In the genomic region with DNA sequence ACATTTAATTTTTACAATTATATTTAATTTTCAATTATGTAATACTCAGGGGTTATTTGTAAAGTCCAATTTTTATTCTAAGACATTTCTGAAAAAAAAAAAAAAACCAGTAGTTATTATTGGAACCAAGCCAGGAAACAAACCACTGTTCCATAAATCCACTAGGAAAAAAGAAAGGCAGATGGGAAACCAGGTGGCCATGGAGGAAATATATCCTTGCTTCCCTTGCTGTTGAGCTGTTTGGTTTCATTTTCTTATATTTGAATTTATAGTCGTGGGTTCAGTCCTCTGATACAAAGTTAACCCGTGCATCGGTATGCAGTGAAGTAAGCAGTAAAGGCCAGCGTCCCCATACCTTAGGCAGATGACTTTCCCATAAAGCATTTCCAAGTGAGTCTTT, we compare ENCODE assay signal across 23 mouse cellular contexts.
DNase-seq lines count a peak whose midpoint lies in the region; ATAC-seq lines count a peak whose summit lies in the region.
"Had no signal": no experiment of that assay in that cellular context is flagged by ENCODE, and none has a peak within 500 bp of the region (broad histone marks: within the 10 kb centered on the region; RNA-seq: fewer than 3 reads in every experiment).

No protein-coding gene starts in this region.

- no peak overlapping the region for H3K4me2 ChIP-seq in forebrain, embryonic 16.5 days (ENCODE audit: low read length)
- no peak overlapping the region for H3K4me2 ChIP-seq in forebrain, embryonic 13.5 days
- H3K4me2 ChIP-seq: embryonic facial prominence, embryonic 12.5 days; heart, embryonic 13.5 days; hindbrain, embryonic 15.5 days; kidney, embryonic 15.5 days; midbrain, embryonic 12.5 days; neural tube, embryonic 13.5 days had no signal

- H3K27me3 ChIP-seq in forebrain, embryonic 16.5 days (replicated peaks; ENCODE audit: control insufficient read depth, insufficient read depth, low read length) = no peaks in the 10 kb centered on the region
- no peaks in the 10 kb centered on the region for H3K27me3 ChIP-seq in forebrain, embryonic 13.5 days
- H3K27me3 ChIP-seq: embryonic facial prominence, embryonic 12.5 days; heart, embryonic 13.5 days; hindbrain, embryonic 15.5 days; kidney, embryonic 15.5 days; midbrain, embryonic 12.5 days; neural tube, embryonic 13.5 days had no signal

- no peak overlapping the region for H3K4me3 ChIP-seq in forebrain, embryonic 16.5 days (replicated peaks; ENCODE audit: low read length)
- no peak overlapping the region for H3K4me3 ChIP-seq in forebrain, embryonic 13.5 days
- H3K4me3 ChIP-seq: embryonic facial prominence, embryonic 12.5 days; erythroblast, embryonic 14.5 days; heart, embryonic 13.5 days; hindbrain, embryonic 15.5 days; kidney, embryonic 15.5 days; midbrain, embryonic 12.5 days; neural tube, embryonic 13.5 days had no signal

- peaks cover 5% of the 10 kb centered on the region; the same call in 1 of the 2 replicates for H3K4me1 ChIP-seq in forebrain, embryonic 16.5 days (replicated peaks; ENCODE audit: control insufficient read depth, insufficient read depth, low read length)
- H3K4me1 ChIP-seq in forebrain, embryonic 13.5 days = no peaks in the 10 kb centered on the region
- H3K4me1 ChIP-seq: embryonic facial prominence, embryonic 12.5 days; heart, embryonic 13.5 days; hindbrain, embryonic 15.5 days; kidney, embryonic 15.5 days; midbrain, embryonic 12.5 days; neural tube, embryonic 13.5 days had no signal

- no peak overlapping the region for H3K9ac ChIP-seq in forebrain, embryonic 16.5 days (replicated peaks; ENCODE audit: low read depth, low read length)
- H3K9ac ChIP-seq in forebrain, embryonic 13.5 days = no peak overlapping the region
- H3K9ac ChIP-seq: embryonic facial prominence, embryonic 12.5 days; heart, embryonic 13.5 days; hindbrain, embryonic 15.5 days; kidney, embryonic 15.5 days; midbrain, embryonic 12.5 days; neural tube, embryonic 13.5 days had no signal

- 0 out of 2 replicates have a peak, but pooled peaks have one; percentile 31 for ATAC-seq in forebrain, embryonic 16.5 days
- ATAC-seq in forebrain, embryonic 13.5 days = no peak
- ATAC-seq: intestine, postnatal 0 days; lung, postnatal 0 days had no signal

- peak overlapping the region; percentile 53 for H3K27ac ChIP-seq in forebrain, embryonic 16.5 days (ENCODE audit: low read length)
- H3K27ac ChIP-seq in forebrain, embryonic 13.5 days = no peak overlapping the region
- H3K27ac ChIP-seq: embryonic facial prominence, embryonic 12.5 days; heart, embryonic 13.5 days; hindbrain, embryonic 15.5 days; kidney, embryonic 15.5 days; midbrain, embryonic 12.5 days; neural tube, embryonic 13.5 days had no signal

- peak; percentile 27 for DNase-seq in layer of hippocampus, adult 9-11 months
- DNase-seq in layer of hippocampus, adult 8-10 months (ENCODE audit: low spot score in 2 of 2) = no peak
- peak; percentile 62 to 70 for DNase-seq in cerebellum, adult 18-20 months
- DNase-seq in telencephalon, adult 2 months (ENCODE audit: low read depth, low spot score) = peak; percentile 33
- DNase-seq in urinary bladder, postnatal 10 days (ENCODE audit: low spot score) = no peak
- DNase-seq: adrenal gland, postnatal 25 days; B cell, adult 2 months; gastrocnemius, postnatal 10 days; heart, adult 18-20 months; heart, postnatal 36 days; liver; thymus, postnatal 36 days had no signal

- H3K9me3 ChIP-seq in forebrain, embryonic 16.5 days (ENCODE audit: control insufficient read depth, low read length) = no peaks in the 10 kb centered on the region
- no peaks in the 10 kb centered on the region for H3K9me3 ChIP-seq in forebrain, embryonic 13.5 days (replicated peaks)
- H3K9me3 ChIP-seq: embryonic facial prominence, embryonic 12.5 days; heart, embryonic 13.5 days; hindbrain, embryonic 15.5 days; kidney, embryonic 15.5 days; midbrain, embryonic 12.5 days; neural tube, embryonic 13.5 days had no signal

- H3K36me3 ChIP-seq in forebrain, embryonic 16.5 days (ENCODE audit: control insufficient read depth, insufficient read depth) = no peaks in the 10 kb centered on the region
- no peaks in the 10 kb centered on the region for H3K36me3 ChIP-seq in forebrain, embryonic 13.5 days (ENCODE audit: poor library complexity, severe bottlenecking)
- H3K36me3 ChIP-seq: embryonic facial prominence, embryonic 12.5 days; heart, embryonic 13.5 days; hindbrain, embryonic 15.5 days; kidney, embryonic 15.5 days; midbrain, embryonic 12.5 days; neural tube, embryonic 13.5 days had no signal

- WGBS in forebrain, embryonic 16.5 days = 74% methylated on average over 4 of the region's 4 CpGs
- WGBS in forebrain, embryonic 13.5 days = 90% methylated on average over 4 of the region's 4 CpGs

Comparison
In these comparisons a context has a peak if more than half of its experiments do, and no peak if none do; other contexts are left out.
1. DNase-seq: peak in layer of hippocampus, adult 9-11 months (single experiment), cerebellum, adult 18-20 months (2 of 2) and telencephalon, adult 2 months (single experiment); none in layer of hippocampus, adult 8-10 months (0 of 2) and urinary bladder, postnatal 10 days (single experiment).